Mouse (Mus musculus) brain, embryonic 14.5 days (tissue): ENCODE measurements at regions not wholly inside any gene's neighbourhood (a gene's known extent, or its start where the extent isn't known, plus 50 kb on each side); places are given as distances from the start of the nearest gene placed in this dataset.

Experiments
- CTCF ChIP-seq: fragments of 200-500 bp; IDR thresholded peaks from 2 replicates; pipeline ENCODE4 v1.5.1; 2012; ENCODE audit warnings: inconsistent platforms, mild to moderate bottlenecking, moderate library complexity, borderline replicate concordance; ENCODE audit not compliant: insufficient read depth, insufficient read length; ENCODE audit errors: extremely low read depth
- POLR2A ChIP-seq: fragments of 200-500 bp; IDR thresholded peaks from 2 replicates; pipeline ENCODE4 v1.6.1; 2012; ENCODE audit warnings: mild to moderate bottlenecking, inconsistent platforms, borderline replicate concordance; ENCODE audit not compliant: poor library complexity, insufficient read depth, insufficient read length, severe bottlenecking; ENCODE audit errors: extremely low read depth

GRCm38 (mm10) chr3:145230721-145231120 lies 61.6 kb upstream of the Col24a1 start:
- TF ChIP-seq CTCF (no peak), POLR2A (no peak)
